ENCODE assay signal across 22 mouse cellular contexts in the genomic region with DNA sequence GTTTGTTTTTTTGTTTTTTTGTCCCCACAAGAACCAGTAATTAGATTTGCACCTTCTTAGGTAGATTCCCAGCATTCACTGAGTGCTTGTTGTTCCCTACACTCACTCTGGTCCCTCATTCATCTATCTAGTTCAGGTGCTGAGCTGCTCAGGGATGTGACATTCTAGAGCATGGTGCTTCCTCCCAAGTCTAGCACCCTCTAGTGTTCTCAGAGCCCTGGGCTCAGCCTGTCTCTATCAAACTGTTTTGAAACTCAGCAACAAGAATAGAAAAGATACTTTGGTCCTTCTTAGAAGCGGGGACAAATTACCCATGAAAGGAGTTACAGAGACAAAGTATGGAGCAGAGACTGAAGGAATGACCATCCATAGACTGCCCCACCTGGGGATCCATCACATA. TPM values are rescaled to one million over a fixed set of nuclear protein-coding genes. Genes with fewer than 3 reads are reported as not detected.
A peak's percentile ranks its signal among the peaks of the same experiment; 100 is the strongest.
DNase-seq lines count a peak whose midpoint lies in the region; TF ChIP-seq lines count a peak whose summit lies in the region.
"Had no signal": no experiment of that assay in that cellular context is flagged by ENCODE, and none has a peak within 500 bp of the region (broad histone marks: within the 10 kb centered on the region; RNA-seq: fewer than 3 reads in every experiment).

No protein-coding gene starts in this region.

- DNase-seq in layer of hippocampus, adult 2 months (ENCODE audit: low spot score in 2 of 2), result no peak
- no peak for DNase-seq in layer of hippocampus, adult 9-11 months
- peak; percentile 30 for DNase-seq in thymus, postnatal 4 days
- no peak for DNase-seq in thymus, postnatal 36 days
- DNase-seq in ZHBTc4 (ENCODE audit: low read depth, low spot score), result peak; percentile 4
- no peak for DNase-seq in lung, adult 2 months
- DNase-seq in layer of hippocampus, adult 11-12 months (ENCODE audit: low spot score), result no peak
- DNase-seq: adrenal gland, postnatal 14 days; cerebellum, adult 11-12 months; cerebellum, postnatal 36 days; gastrocnemius, adult 2 months; heart, postnatal 36 days; kidney, adult 11 months; kidney, postnatal 25 days; midbrain, embryonic 14.5 days; thymus, postnatal 25 days had no signal

- no peak for TF ChIP-seq POLR2A in lung, adult 2 months (IDR thresholded peaks at IDR 0.05; ENCODE audit: borderline replicate concordance, extremely low read depth, low read depth, low read length)

- no peaks in the 10 kb centered on the region for H3K4me1 ChIP-seq in lung, adult 2 months (ENCODE audit: control insufficient read depth, insufficient read depth, low read length)
- H3K4me1 ChIP-seq: stomach, embryonic 15.5 days had no signal

- peak; percentile 60 for TF ChIP-seq CTCF in layer of hippocampus, adult 2 months (conservative IDR thresholded peaks at IDR 0.05)
- no peak for TF ChIP-seq CTCF in lung, adult 2 months (IDR thresholded peaks at IDR 0.05; ENCODE audit: insufficient read depth, low read length)

- H3K4me3 ChIP-seq in layer of hippocampus, adult 2 months, result no peak overlapping the region
- no peak overlapping the region for H3K4me3 ChIP-seq in lung, adult 2 months (replicated peaks; ENCODE audit: extremely low read depth, low read depth, low read length)
- H3K4me3 ChIP-seq: forebrain, embryonic 10.5 days; gastrocnemius, adult 2 months; hindbrain, embryonic 15.5 days; limb, embryonic 13.5 days; myocyte; stomach, embryonic 15.5 days had no signal

- H3K27ac ChIP-seq in layer of hippocampus, adult 2 months, result no peak overlapping the region
- H3K27ac ChIP-seq: gastrocnemius, adult 2 months; hindbrain, embryonic 15.5 days; limb, embryonic 13.5 days; liver, embryonic 14.5 days; stomach, embryonic 15.5 days had no signal

- WGBS in lung, adult 2 months, result 93% methylated on average over 1 of the region's 1 CpGs

RNA-seq across cellular contexts. Expression of gene Epsti1, which starts 37.1 kb away (rescaled TPM):
- total RNA-seq in layer of hippocampus, adult 2 months (2021), result under 1 TPM in 1 of 2 experiments, not detected in 1; 0.37 TPM
- 4.0 and 4.2 TPM in 2 replicates for polyA plus RNA-seq in lung, adult 2 months (2012; rRNA removed)
- polyA plus RNA-seq: forebrain, embryonic 10.5 days had no signal

Comparison
In these comparisons a context has a peak if more than half of its experiments do, and no peak if none do; other contexts are left out.
1. DNase-seq: peak in thymus, postnatal 4 days (single experiment) and ZHBTc4 (single experiment); none in layer of hippocampus, adult 2 months (0 of 2), layer of hippocampus, adult 9-11 months (single experiment), thymus, postnatal 36 days (0 of 2), lung, adult 2 months (single experiment) and layer of hippocampus, adult 11-12 months (single experiment).